Mouse (Mus musculus): ENCODE results near the gene Brinp1. TPM values are rescaled to one million over a fixed set of nuclear protein-coding genes. Genes with fewer than 3 reads are reported as not detected.

The Brinp1 gene
- 13.1 and 16.1 TPM in 2 replicates for polyA plus RNA-seq (2014; fragmentation: Nextera tagmentation; extraction: Ambion mirVana)

- DNase-seq (ENCODE audit: low spot score), result peak; percentile 83
- Histone ChIP-seq H3K36me3 (ENCODE audit: control insufficient read depth, insufficient read depth, low read length) (no peaks in the 10 kb centered on the region), H3K4me3 (ENCODE audit: low read depth, low read length) (peak within 1 kb of the TSS; percentile 62), H3K27ac (ENCODE audit: low read depth, low read length) (no peak within 1 kb of the TSS), H3K4me2 (replicated peaks; ENCODE audit: low read depth, low read length) (peak within 1 kb of the TSS; percentile 96), H3K27me3 (ENCODE audit: control insufficient read depth, insufficient read depth, low read length) (no peaks in the 10 kb centered on the region; the same call in 1 of the 2 replicates), H3K9me3 (ENCODE audit: control insufficient read depth, low read length) (no peaks in the 10 kb centered on the region), H3K9ac (ENCODE audit: low read depth, low read length) (peak within 1 kb of the TSS; percentile 58), H3K4me1 (replicated peaks; ENCODE audit: control insufficient read depth, insufficient read depth, low read length) (no peaks in the 10 kb centered on the region)
- ATAC-seq (ENCODE audit: low FRiP score), result peak; percentile 94
- under 1% methylated on average over 31 of the region's 33 CpGs for WGBS
Measured at GRCm38 (mm10) chr4:68954322-68954901, at the start of gene Brinp1. Brinp1 (minus strand) TSS chr4:68954397.

DNA sequence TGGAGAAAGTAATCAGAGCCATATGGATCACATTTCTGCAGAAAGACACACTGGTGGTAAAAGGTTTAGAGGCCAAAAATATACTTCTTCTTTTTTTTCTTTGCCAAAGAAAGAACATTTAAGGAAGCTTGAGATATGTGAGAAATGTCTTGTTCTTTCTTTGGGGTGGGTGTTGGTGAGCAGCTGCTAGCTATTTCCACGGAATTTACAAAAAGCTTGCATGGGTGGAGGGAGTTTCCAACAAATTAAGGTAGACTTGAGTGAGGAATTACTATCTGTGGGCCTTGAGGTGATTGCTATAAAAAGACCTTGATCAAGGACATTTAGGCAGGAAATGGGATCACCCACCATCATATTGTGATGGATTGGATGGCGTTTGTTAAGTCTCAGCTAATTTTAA, 3.1 kb upstream of the Brinp1 start:
- DNase-seq (ENCODE audit: low spot score), result no peak
- Histone ChIP-seq H3K27me3 (ENCODE audit: control insufficient read depth, insufficient read depth, low read length) (no peaks in the 10 kb centered on the region; the same call in 1 of the 2 replicates), H3K27ac (ENCODE audit: low read depth, low read length) (no peak overlapping the region), H3K4me1 (replicated peaks; ENCODE audit: control insufficient read depth, insufficient read depth, low read length) (no peaks in the 10 kb centered on the region), H3K9ac (ENCODE audit: low read depth, low read length) (no peak overlapping the region), H3K9me3 (ENCODE audit: control insufficient read depth, low read length) (no peaks in the 10 kb centered on the region), H3K4me3 (ENCODE audit: low read depth, low read length) (no peak overlapping the region), H3K36me3 (ENCODE audit: control insufficient read depth, insufficient read depth, low read length) (no peaks in the 10 kb centered on the region), H3K4me2 (replicated peaks; ENCODE audit: low read depth, low read length) (no peak overlapping the region)
- 85% methylated on average over 2 of the region's 2 CpGs for WGBS
- no peak for ATAC-seq (ENCODE audit: low FRiP score)

DNA sequence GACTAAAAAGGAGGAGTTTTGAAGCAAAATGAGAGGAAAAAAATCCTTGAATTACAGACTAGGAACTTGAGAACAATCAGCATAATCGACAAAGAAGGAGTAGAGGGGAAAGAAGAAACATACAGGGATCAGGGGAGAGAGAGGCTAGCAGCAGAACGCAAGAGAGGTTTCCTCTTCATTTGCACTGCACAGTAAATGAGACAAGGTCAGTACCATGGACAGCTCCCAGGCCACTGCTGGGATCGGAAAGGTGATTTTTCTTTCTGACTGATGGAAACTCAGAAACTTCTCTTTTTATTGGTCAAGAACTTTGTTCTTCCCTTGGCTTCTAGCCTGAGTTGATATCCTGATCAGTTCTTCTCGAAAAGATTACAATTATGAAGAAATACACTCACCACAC, 1.4 kb upstream of the Brinp1 start:
- Histone ChIP-seq H3K9ac (ENCODE audit: low read depth, low read length) (no peak overlapping the region), H3K27me3 (ENCODE audit: control insufficient read depth, insufficient read depth, low read length) (no peaks in the 10 kb centered on the region; the same call in 1 of the 2 replicates), H3K4me2 (replicated peaks; ENCODE audit: low read depth, low read length) (no peak overlapping the region), H3K4me1 (replicated peaks; ENCODE audit: control insufficient read depth, insufficient read depth, low read length) (no peaks in the 10 kb centered on the region), H3K27ac (ENCODE audit: low read depth, low read length) (no peak overlapping the region), H3K9me3 (ENCODE audit: control insufficient read depth, low read length) (no peaks in the 10 kb centered on the region), H3K36me3 (ENCODE audit: control insufficient read depth, insufficient read depth, low read length) (no peaks in the 10 kb centered on the region), H3K4me3 (ENCODE audit: low read depth, low read length) (no peak overlapping the region)
- ATAC-seq (ENCODE audit: low FRiP score) (no peak), DNase-seq (ENCODE audit: low spot score) (peak; percentile 75)
- WGBS, result 8% methylated on average over 4 of the region's 4 CpGs

DNA sequence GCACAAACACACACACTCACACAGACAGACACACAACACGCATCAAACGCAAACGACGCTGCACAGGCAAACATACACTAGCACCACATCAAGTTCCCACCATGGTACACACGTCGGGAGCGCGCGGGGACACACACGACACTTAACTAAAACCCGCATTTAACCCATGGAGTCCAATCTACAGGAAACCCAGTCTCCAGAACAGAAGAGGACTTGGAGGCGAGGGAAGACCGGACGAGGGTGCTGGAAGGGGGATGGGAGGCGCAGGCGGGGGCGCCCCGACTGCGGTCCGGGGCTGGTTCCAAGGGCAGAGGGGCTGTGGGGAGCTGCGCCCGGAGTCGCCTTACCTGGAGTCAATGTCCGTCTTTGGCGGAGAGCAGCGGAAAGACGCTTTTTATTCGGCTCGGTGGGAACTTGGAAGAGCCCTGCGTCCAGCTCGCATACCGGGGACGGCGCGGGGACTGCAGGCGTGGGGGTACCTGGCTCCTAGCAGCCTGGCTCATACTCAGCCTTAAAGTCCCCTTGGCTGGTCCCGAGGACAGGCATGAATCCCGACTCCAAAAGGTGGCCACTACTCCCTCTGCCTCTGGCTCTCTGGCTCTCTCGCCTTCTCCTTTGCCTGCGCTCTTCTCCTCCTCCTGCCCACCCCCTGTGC, 403 bp downstream of the Brinp1 start:
- DNase-seq (ENCODE audit: low spot score) (peak; percentile 57), ATAC-seq (ENCODE audit: low FRiP score) (no peak; the same call in none of the 2 replicates)
- Histone ChIP-seq H3K36me3 (ENCODE audit: control insufficient read depth, insufficient read depth, low read length) (no peaks in the 10 kb centered on the region), H3K27me3 (ENCODE audit: control insufficient read depth, insufficient read depth, low read length) (no peaks in the 10 kb centered on the region; the same call in 1 of the 2 replicates), H3K4me1 (replicated peaks; ENCODE audit: control insufficient read depth, insufficient read depth, low read length) (no peaks in the 10 kb centered on the region), H3K9ac (ENCODE audit: low read depth, low read length) (peak overlapping the region; percentile 58), H3K9me3 (ENCODE audit: control insufficient read depth, low read length) (no peaks in the 10 kb centered on the region), H3K4me3 (ENCODE audit: low read depth, low read length) (peak overlapping the region; percentile 62), H3K27ac (ENCODE audit: low read depth, low read length) (no peak overlapping the region), H3K4me2 (replicated peaks; ENCODE audit: low read depth, low read length) (peak overlapping the region; percentile 96)
- under 1% methylated on average over 38 of the region's 40 CpGs for WGBS

DNA sequence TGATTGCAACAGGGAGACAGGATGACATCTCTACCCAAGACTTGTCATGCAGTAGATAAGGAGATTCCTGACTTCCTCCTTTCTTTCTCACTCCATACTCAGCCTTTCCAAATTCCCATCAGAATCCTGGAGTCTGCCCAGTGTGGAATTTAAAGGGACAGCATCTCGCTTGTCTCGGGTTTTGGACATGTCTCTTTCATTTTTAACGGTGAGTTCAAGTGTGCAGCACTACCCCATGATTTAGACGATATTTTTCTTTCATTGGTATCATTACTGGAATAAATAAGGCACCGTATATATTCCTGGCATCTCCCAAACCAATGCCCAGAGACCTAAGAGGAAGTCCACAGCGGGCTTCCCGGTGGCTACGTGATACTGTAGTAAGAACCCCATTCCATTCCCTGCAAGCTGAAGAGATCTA, 1.1 kb downstream of the Brinp1 start:
- H3K27me3 ChIP-seq (ENCODE audit: control insufficient read depth, insufficient read depth, low read length), result no peaks in the 10 kb centered on the region; the same call in 1 of the 2 replicates
- H3K4me3 ChIP-seq (ENCODE audit: low read depth, low read length), result peak overlapping the region; percentile 62
- no peaks in the 10 kb centered on the region for H3K9me3 ChIP-seq (ENCODE audit: control insufficient read depth, low read length)
- H3K4me2 ChIP-seq (replicated peaks; ENCODE audit: low read depth, low read length), result peak overlapping the region; percentile 96
- 13% methylated on average over 8 of the region's 8 CpGs for WGBS
- DNase-seq (ENCODE audit: low spot score) (peak; percentile 15), ATAC-seq (ENCODE audit: low FRiP score) (no peak)
- H3K4me1 ChIP-seq (replicated peaks; ENCODE audit: control insufficient read depth, insufficient read depth, low read length), result no peaks in the 10 kb centered on the region
- H3K27ac ChIP-seq (ENCODE audit: low read depth, low read length), result no peak overlapping the region
- no peaks in the 10 kb centered on the region for H3K36me3 ChIP-seq (ENCODE audit: control insufficient read depth, insufficient read depth, low read length)
- H3K9ac ChIP-seq (ENCODE audit: low read depth, low read length), result no peak overlapping the region

GRCm38 (mm10) chr4:68950556-68950955, 3.6 kb downstream of the Brinp1 start:
- no peaks in the 10 kb centered on the region for H3K9me3 ChIP-seq (ENCODE audit: control insufficient read depth, low read length)
- no peaks in the 10 kb centered on the region; the same call in 1 of the 2 replicates for H3K27me3 ChIP-seq (ENCODE audit: control insufficient read depth, insufficient read depth, low read length)
- ATAC-seq (ENCODE audit: low FRiP score), result no peak
- H3K36me3 ChIP-seq (ENCODE audit: control insufficient read depth, insufficient read depth, low read length), result no peaks in the 10 kb centered on the region
- H3K4me1 ChIP-seq (replicated peaks; ENCODE audit: control insufficient read depth, insufficient read depth, low read length), result no peaks in the 10 kb centered on the region
- WGBS, result 6% methylated on average over 2 of the region's 2 CpGs
- no peak overlapping the region for H3K9ac ChIP-seq (ENCODE audit: low read depth, low read length)
- DNase-seq (ENCODE audit: low spot score), result peak; percentile 80
- no peak overlapping the region for H3K4me2 ChIP-seq (replicated peaks; ENCODE audit: low read depth, low read length)
- no peak overlapping the region for H3K27ac ChIP-seq (ENCODE audit: low read depth, low read length)
- no peak overlapping the region for H3K4me3 ChIP-seq (ENCODE audit: low read depth, low read length)

GRCm38 (mm10) chr4:68942938-68943337, 11.3 kb downstream of the Brinp1 start:
- no peaks in the 10 kb centered on the region for H3K9me3 ChIP-seq (ENCODE audit: control insufficient read depth, low read length)
- no peak overlapping the region for H3K4me3 ChIP-seq (ENCODE audit: low read depth, low read length)
- ATAC-seq (ENCODE audit: low FRiP score) (no peak), DNase-seq (ENCODE audit: low spot score) (no peak)
- no peaks in the 10 kb centered on the region for H3K36me3 ChIP-seq (ENCODE audit: control insufficient read depth, insufficient read depth, low read length)
- 84% methylated on average over 2 of the region's 2 CpGs for WGBS
- H3K4me1 ChIP-seq (replicated peaks; ENCODE audit: control insufficient read depth, insufficient read depth, low read length), result no peaks in the 10 kb centered on the region
- H3K27me3 ChIP-seq (ENCODE audit: control insufficient read depth, insufficient read depth, low read length), result no peaks in the 10 kb centered on the region
- H3K9ac ChIP-seq (ENCODE audit: low read depth, low read length), result no peak overlapping the region
- H3K4me2 ChIP-seq (replicated peaks; ENCODE audit: low read depth, low read length), result no peak overlapping the region
- no peak overlapping the region for H3K27ac ChIP-seq (ENCODE audit: low read depth, low read length)

DNA sequence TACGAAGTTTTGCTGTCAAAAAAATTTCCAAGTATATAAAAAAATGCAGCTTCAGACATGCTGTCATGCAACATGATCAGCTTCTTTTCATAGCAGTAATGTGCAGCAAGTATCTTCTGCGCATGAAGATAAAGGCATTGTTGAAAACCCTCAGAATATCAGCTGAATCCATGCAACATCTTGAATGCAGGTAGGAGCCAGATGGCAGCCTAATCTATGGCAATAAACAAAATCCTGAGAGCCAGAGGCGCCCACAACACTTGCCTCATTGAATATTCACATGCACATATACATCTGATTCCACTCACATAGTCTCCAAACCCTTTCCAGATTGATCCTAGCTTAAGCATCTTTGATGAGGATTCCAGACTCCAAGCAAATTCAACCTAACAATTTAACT, 24.2 kb downstream of the Brinp1 start:
- no peaks in the 10 kb centered on the region for H3K27me3 ChIP-seq (ENCODE audit: control insufficient read depth, insufficient read depth, low read length)
- no peak overlapping the region for H3K4me2 ChIP-seq (replicated peaks; ENCODE audit: low read depth, low read length)
- H3K27ac ChIP-seq (ENCODE audit: low read depth, low read length), result no peak overlapping the region
- H3K4me3 ChIP-seq (ENCODE audit: low read depth, low read length), result no peak overlapping the region
- DNase-seq (ENCODE audit: low spot score), result no peak
- no peaks in the 10 kb centered on the region for H3K36me3 ChIP-seq (ENCODE audit: control insufficient read depth, insufficient read depth, low read length)
- no peak overlapping the region for H3K9ac ChIP-seq (ENCODE audit: low read depth, low read length)
- H3K4me1 ChIP-seq (replicated peaks; ENCODE audit: control insufficient read depth, insufficient read depth, low read length), result no peaks in the 10 kb centered on the region
- WGBS, result 76% methylated on average over 3 of the region's 3 CpGs
- no peaks in the 10 kb centered on the region for H3K9me3 ChIP-seq (ENCODE audit: control insufficient read depth, low read length)
- ATAC-seq (ENCODE audit: low FRiP score), result no peak

- Histone ChIP-seq H3K27me3 (ENCODE audit: control insufficient read depth, insufficient read depth, low read length) (no peaks in the 10 kb centered on the region), H3K9me3 (ENCODE audit: control insufficient read depth, low read length) (no peaks in the 10 kb centered on the region), H3K4me2 (replicated peaks; ENCODE audit: low read depth, low read length) (no peak overlapping the region), H3K36me3 (ENCODE audit: control insufficient read depth, insufficient read depth, low read length) (no peaks in the 10 kb centered on the region), H3K9ac (ENCODE audit: low read depth, low read length) (no peak overlapping the region), H3K4me3 (ENCODE audit: low read depth, low read length) (no peak overlapping the region), H3K4me1 (replicated peaks; ENCODE audit: control insufficient read depth, insufficient read depth, low read length) (no peaks in the 10 kb centered on the region), H3K27ac (ENCODE audit: low read depth, low read length) (no peak overlapping the region)
- WGBS, result 82% methylated on average over 2 of the region's 2 CpGs
- DNase-seq (ENCODE audit: low spot score), result no peak
- no peak for ATAC-seq (ENCODE audit: low FRiP score)
Measured at GRCm38 (mm10) chr4:68926091-68926490, 28.1 kb downstream of the Brinp1 start.
